Mouse (Mus musculus) forebrain, embryonic 15.5 days (tissue): ENCODE results near the gene Hoxc6. TPM values are rescaled to one million over a fixed set of nuclear protein-coding genes. Genes with fewer than 3 reads are reported as not detected.

Experiments
- ATAC-seq: fragments of 200-750 bp; cut with Nextera tagmentation; replicated peaks from 2 replicates; pipeline ENCODE4 v1.8.0; 2017; ENCODE audit warnings: mild to moderate bottlenecking, moderate TSS enrichment, moderate library complexity
- H3K27ac ChIP-seq: fragments of 300-500 bp; sonication (generic); replicated peaks from 2 replicates; pipeline ENCODE4 v1.5.1; 2015; ENCODE audit warnings: mild to moderate bottlenecking, inconsistent platforms
- H3K27me3 ChIP-seq: fragments of 300-500 bp; sonication (generic); 2 replicates; pipeline ENCODE4 v1.6.1; 2015; ENCODE audit warnings: inconsistent platforms
- H3K36me3 ChIP-seq: fragments of 300-500 bp; sonication (generic); 2 replicates; pipeline ENCODE4 v1.6.1; 2015; ENCODE audit warnings: mild to moderate bottlenecking, inconsistent platforms
- H3K4me1 ChIP-seq: fragments of 300-500 bp; sonication (generic); 2 replicates; pipeline ENCODE4 v1.6.1; 2015; ENCODE audit warnings: inconsistent platforms
- H3K4me2 ChIP-seq: fragments of 300-500 bp; sonication (generic); replicated peaks from 2 replicates; pipeline ENCODE4 v1.6.1; 2015; ENCODE audit warnings: mild to moderate bottlenecking, inconsistent platforms
- H3K4me3 ChIP-seq: fragments of 300-500 bp; sonication (generic); 2 replicates; pipeline ENCODE4 v1.5.1; 2015; ENCODE audit warnings: mild to moderate bottlenecking, inconsistent platforms
- H3K9ac ChIP-seq: fragments of 300-500 bp; sonication (generic); replicated peaks from 2 replicates; pipeline ENCODE4 v1.6.1; 2015; ENCODE audit warnings: mild to moderate bottlenecking, inconsistent platforms
- H3K9me3 ChIP-seq: fragments of 300-500 bp; sonication (generic); 2 replicates; pipeline ENCODE4 v1.6.1; 2016; ENCODE audit warnings: inconsistent platforms
- WGBS: fragments of 180-500 bp; shearing (Covaris S2); methylation state at CpG from one replicate; pipeline ENCODE4 v1.1.7; 2015; ENCODE audit warnings: mixed read lengths; 5-methylcytosine and 5-hydroxymethylcytosine counted together
- polyA plus RNA-seq: library from polyadenylated mRNA; unstranded; fragments of >200 nt; fragmentation: Nextera tagmentation; extraction: Ambion mirVana; gene quantifications from 2 replicates; pipeline ENCODE4 v1.2.1, GENCODE M21; 2015

Gene Hoxc6
- polyA plus RNA-seq: not detected in 2 replicates

DNA sequence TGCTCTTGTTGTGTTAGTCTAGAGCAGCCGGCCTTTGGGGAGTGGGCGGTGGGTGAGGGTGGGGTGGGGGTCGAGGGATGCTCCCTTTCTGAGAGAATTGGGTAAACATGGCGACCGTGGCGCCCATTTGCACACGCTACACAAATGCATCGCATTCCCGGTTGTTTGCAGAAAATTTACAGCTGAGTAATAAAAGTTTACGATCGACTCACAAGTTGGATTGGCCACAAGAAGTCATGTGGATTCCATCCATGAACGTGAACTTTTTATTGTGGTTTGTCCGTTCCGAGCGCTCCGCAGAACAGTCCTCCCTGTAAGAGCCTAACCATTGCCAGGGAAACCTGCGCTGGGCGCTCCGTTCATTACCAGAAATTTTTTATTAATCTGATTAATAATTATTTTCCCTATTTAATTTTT lies at the start of gene Hoxc6:
Hoxc6 (plus strand) TSS at position 319 of the 417 bp plus-strand sequence.
- 2% methylated on average over 19 of the region's 19 CpGs for WGBS
- H3K4me2 ChIP-seq: peak within 1 kb of the TSS; percentile 51

DNA sequence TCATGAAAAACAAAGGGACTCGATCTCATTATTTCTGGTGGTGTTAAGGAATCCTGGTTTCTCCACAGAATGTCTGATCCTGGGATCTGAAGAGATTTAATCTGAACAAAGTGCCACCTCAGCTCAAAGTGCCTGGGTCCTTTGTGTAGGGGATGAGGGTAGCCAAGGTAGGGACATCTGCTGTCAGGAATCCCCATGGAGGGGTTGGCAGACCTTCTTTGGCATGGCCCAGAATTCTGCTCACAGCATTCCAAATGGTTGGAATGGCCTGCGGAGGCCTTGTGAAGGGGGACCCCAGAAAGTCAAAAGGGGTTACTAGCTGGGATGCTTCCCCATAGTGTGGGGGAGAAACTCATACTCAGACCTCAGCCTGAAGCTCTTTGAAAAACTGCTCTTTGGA lies 49.2 kb upstream of the Hoxc6 start:
- Histone ChIP-seq H3K4me3 (no peak overlapping the region), H3K36me3 (no peaks in the 10 kb centered on the region), H3K9me3 (no peaks in the 10 kb centered on the region), H3K27ac (no peak overlapping the region), H3K9ac (no peak overlapping the region), H3K4me1 (no peaks in the 10 kb centered on the region), H3K4me2 (no peak overlapping the region), H3K27me3 (peaks cover 98% of the 10 kb centered on the region)
- 6% methylated on average over 2 of the region's 2 CpGs for WGBS
- ATAC-seq: no peak

More for the DNA sequence above, at the start of gene Hoxc6:
- no peak within 1 kb of the TSS for H3K9ac ChIP-seq
- ATAC-seq: no peak
- peaks cover 97% of the 10 kb centered on the region for H3K27me3 ChIP-seq
- H3K4me3 ChIP-seq: peak within 1 kb of the TSS; percentile 37
- no peak within 1 kb of the TSS for H3K27ac ChIP-seq
- no peaks in the 10 kb centered on the region for H3K9me3 ChIP-seq
- peaks cover 9% of the 10 kb centered on the region for H3K4me1 ChIP-seq
- H3K36me3 ChIP-seq: no peaks in the 10 kb centered on the region

DNA sequence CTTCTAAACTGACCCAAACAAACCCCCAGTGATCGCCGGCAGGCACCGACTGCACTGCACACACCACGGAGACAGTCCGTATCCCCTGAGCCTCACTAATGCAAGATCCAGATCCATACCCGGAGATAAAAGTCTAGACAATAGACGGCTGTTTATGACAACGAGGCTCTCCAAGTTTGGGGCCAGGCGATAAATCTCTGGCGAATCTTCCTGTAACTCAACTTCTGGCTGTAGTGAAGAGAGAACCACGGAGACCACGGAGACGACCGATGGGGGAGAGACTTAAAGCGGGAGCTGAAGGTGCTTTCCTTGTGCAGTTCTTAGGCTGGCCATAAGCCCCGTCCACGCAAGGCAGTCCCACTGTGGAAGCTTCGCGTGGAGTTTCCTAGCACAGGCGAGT lies 48.4 kb upstream of the Hoxc6 start:
- ATAC-seq: no peak
- Histone ChIP-seq H3K27me3 (peaks cover 96% of the 10 kb centered on the region), H3K27ac (no peak overlapping the region), H3K4me3 (no peak overlapping the region), H3K9me3 (no peaks in the 10 kb centered on the region), H3K9ac (no peak overlapping the region), H3K4me2 (no peak overlapping the region), H3K4me1 (no peaks in the 10 kb centered on the region), H3K36me3 (no peaks in the 10 kb centered on the region)
- 2% methylated on average over 20 of the region's 20 CpGs for WGBS

DNA sequence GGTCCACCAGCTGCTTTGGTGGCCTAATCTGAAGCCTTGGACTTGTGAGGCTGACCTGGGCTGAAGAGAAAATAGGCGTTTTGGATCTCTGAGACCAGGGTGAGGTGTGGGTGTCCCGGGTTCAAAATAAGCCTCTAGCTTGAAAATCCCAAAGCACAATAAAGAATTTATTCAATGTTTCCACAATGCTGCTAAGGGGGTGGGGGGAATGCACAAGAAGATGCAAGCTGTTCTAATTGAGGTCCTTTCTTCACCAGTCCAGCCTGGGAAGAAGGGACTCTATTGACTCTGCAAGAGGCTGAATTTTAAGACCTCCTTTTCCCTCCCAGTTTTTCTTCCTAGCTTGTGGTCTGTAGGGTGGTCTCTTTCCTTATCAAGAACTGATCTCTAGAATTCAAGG lies 47.2 kb upstream of the Hoxc6 start:
- WGBS: 7% methylated on average over 2 of the region's 2 CpGs
- Histone ChIP-seq H3K4me1 (no peaks in the 10 kb centered on the region), H3K36me3 (no peaks in the 10 kb centered on the region), H3K4me2 (no peak overlapping the region), H3K27ac (no peak overlapping the region), H3K4me3 (no peak overlapping the region), H3K9ac (no peak overlapping the region), H3K27me3 (peaks cover 96% of the 10 kb centered on the region), H3K9me3 (no peaks in the 10 kb centered on the region)
- no peak for ATAC-seq

DNA sequence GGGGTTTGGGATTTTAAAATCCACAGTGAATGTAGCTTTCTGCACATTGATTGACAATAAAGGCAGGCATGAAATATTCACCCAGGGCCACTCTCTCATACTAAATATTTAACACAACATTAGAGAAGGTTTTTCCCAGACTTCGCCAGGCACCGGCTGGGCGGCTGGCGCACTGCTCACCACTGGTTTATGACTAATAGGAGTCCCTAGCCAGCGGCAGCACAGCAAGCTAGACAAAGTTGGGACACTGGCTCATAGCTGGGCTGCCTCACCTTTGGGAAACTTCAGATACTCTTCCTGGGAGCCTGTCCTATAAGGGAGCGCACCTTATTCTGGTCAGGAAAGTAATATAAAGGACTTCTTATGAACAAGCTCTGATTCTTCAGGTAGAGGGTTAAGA lies 44.5 kb upstream of the Hoxc6 start:
- Histone ChIP-seq H3K4me2 (no peak overlapping the region), H3K4me1 (no peaks in the 10 kb centered on the region), H3K9ac (no peak overlapping the region), H3K9me3 (no peaks in the 10 kb centered on the region), H3K27me3 (peaks cover 95% of the 10 kb centered on the region), H3K27ac (no peak overlapping the region), H3K36me3 (no peaks in the 10 kb centered on the region), H3K4me3 (no peak overlapping the region)
- ATAC-seq: no peak
- WGBS: 7% methylated on average over 6 of the region's 6 CpGs

DNA sequence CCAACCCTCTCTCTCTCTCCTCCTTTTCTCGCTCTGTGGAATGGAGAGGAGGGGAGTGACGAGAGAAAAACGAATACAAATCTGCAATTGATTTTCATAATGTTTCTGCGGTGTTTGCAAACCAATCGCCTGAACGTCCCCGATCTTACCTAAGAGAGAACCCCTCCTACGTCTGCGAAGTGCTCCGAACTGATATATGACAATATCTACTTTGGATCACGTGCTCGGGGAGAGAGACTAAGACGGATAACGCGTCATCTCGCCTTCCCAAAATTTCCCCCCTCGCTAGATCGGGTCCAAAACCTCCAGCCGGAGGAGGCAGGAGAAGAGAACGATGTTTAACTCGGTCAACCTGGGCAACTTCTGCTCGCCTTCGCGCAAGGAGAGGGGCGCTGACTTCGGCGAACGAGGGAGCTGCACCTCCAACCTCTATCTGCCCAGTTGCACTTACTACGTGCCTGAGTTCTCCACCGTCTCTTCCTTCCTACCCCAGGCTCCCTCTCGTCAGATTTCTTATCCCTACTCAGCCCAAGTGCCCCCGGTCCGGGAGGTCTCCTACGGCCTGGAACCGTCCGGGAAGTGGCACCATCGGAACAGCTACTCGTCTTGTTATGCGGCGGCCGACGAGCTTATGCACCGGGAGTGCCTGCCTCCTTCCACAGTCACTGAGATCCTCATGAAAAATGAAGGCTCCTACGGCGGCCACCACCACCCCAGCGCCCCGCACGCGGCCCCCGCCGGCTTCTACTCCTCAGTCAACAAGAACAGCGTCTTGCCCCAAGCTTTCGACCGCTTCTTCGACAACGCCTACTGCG lies 43.7 kb upstream of the Hoxc6 start, which contains the start of gene Hoxc11:
Hoxc11 (plus strand) TSS at position 236 of the 815 bp plus-strand sequence.
- ATAC-seq: no peak
- no peak within 1 kb of the TSS for H3K4me3 ChIP-seq
- H3K9ac ChIP-seq: no peak within 1 kb of the TSS
- no peaks in the 10 kb centered on the region for H3K36me3 ChIP-seq
- no peaks in the 10 kb centered on the region for H3K9me3 ChIP-seq
- H3K4me2 ChIP-seq: no peak within 1 kb of the TSS
- WGBS: under 1% methylated on average over 57 of the region's 57 CpGs
- no peak within 1 kb of the TSS for H3K27ac ChIP-seq
- H3K4me1 ChIP-seq: no peaks in the 10 kb centered on the region
- peaks cover 93% of the 10 kb centered on the region for H3K27me3 ChIP-seq

DNA sequence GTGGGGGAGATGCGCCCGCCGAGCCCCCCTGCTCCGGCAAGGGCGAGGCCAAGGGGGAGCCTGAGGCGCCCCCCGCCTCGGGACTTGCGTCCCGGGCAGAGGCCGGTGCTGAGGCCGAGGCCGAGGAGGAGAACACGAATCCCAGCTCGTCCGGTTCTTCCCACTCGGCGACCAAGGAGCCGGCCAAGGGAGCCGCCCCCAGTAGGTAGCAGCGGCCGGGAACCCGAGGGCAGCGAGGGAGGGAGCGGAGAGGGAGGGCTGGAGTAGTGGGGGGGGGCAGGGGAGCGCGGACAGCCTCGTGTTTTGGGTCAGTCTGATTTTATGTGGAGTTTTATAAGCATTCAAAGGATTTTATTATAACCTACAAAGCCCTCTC lies 43.1 kb upstream of the Hoxc6 start:
- under 1% methylated on average over 28 of the region's 28 CpGs for WGBS
- Histone ChIP-seq H3K27ac (no peak overlapping the region), H3K36me3 (no peaks in the 10 kb centered on the region), H3K9ac (no peak overlapping the region), H3K4me3 (no peak overlapping the region), H3K4me2 (no peak overlapping the region), H3K4me1 (no peaks in the 10 kb centered on the region), H3K9me3 (no peaks in the 10 kb centered on the region), H3K27me3 (peaks cover 93% of the 10 kb centered on the region)
- no peak for ATAC-seq

DNA sequence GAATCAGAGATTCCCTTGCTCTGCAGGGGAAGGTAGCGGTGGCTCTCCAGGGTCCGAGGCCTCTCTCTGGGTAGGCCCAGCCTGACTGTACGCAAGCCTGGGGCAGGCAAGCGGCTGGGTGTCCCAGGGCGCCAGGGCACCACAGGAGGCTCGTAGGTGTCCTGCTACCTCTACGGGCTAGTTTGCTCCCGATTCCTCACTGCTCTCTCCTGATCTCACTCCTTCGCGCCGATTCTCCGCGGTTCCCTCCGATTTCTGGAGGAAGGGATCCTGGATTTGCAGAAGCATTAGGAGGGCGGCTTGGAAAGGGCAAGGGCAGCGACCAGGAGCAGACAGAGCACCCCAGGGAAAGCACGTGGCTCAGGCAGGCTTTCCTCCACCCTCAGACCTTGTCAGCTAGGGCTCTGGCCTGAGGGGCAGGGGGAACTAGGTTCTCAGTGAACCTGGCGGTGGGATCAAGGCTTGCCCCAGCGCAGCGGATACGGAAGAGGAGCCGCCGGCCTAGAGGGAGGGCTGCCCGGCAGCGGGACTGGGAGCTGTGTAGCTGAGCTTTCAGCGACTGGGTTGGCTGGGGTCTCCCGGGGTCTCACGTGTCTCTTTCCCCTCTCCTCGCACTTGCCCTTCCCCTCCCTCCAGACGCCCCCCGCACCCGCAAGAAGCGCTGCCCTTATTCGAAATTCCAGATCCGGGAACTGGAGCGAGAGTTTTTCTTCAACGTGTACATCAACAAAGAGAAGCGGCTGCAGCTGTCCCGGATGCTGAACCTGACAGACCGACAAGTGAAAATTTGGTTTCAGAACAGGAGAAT lies 42.0 kb upstream of the Hoxc6 start:
- Histone ChIP-seq H3K4me3 (no peak overlapping the region), H3K4me1 (no peaks in the 10 kb centered on the region), H3K9me3 (no peaks in the 10 kb centered on the region), H3K27ac (no peak overlapping the region), H3K36me3 (no peaks in the 10 kb centered on the region), H3K9ac (no peak overlapping the region), H3K4me2 (no peak overlapping the region), H3K27me3 (peaks cover 95% of the 10 kb centered on the region)
- under 1% methylated on average over 40 of the region's 40 CpGs for WGBS
- ATAC-seq: no peak

DNA sequence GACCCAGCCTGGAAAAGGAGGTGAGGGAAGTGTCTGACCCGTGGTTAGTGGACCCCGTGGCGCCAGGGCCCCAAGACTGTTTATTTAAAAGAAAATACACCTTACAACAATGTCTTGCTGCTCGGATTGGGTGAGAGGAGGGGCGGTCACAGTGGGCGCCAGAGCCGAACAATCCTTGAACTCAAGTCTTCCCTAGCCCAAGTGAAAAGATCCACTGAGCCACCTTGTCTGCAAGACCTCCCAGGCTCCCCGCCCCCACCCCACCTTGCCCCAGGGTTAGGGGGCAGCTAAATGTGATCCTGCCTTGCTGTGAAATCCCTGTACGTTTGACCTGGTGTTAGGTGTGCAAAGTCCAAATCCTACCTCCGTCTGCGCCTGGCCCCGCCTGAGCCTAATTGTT lies 41.2 kb upstream of the Hoxc6 start:
- Histone ChIP-seq H3K27me3 (peaks cover 94% of the 10 kb centered on the region), H3K36me3 (no peaks in the 10 kb centered on the region), H3K4me1 (no peaks in the 10 kb centered on the region), H3K27ac (no peak overlapping the region), H3K4me3 (no peak overlapping the region), H3K9me3 (no peaks in the 10 kb centered on the region), H3K4me2 (no peak overlapping the region), H3K9ac (no peak overlapping the region)
- WGBS: under 1% methylated on average over 12 of the region's 12 CpGs
- ATAC-seq: no peak

DNA sequence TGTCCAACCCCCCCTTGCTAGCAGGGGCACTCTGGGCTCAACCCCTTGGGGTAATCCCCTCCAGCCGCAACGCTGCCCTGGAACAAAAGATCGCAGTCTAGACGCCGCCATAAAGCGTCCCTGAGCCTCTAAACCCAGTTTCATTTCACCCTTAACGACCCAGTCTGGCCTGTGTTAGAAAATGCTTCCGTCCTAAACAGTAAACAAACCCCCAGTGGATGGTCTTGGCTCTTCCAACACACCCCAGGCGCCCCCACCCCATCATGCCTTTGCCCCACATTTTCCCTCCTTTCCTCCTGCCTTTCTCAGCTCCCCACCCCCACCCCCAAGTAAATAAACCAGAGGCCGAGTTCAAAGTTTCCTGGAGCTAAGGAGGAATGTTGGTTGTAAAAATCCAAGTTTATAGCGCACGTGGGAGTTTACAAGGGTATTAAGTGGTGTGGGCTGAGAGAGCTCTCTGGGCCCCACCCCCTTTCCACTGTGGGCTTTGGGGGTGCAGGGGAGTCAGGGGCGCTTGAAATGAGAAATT lies 38.3 kb upstream of the Hoxc6 start:
- H3K4me2 ChIP-seq: no peak overlapping the region
- H3K9me3 ChIP-seq: no peaks in the 10 kb centered on the region
- no peak overlapping the region for H3K4me3 ChIP-seq
- no peak overlapping the region for H3K27ac ChIP-seq
- no peak for ATAC-seq
- no peaks in the 10 kb centered on the region for H3K4me1 ChIP-seq
- H3K9ac ChIP-seq: no peak overlapping the region
- peaks cover 94% of the 10 kb centered on the region for H3K27me3 ChIP-seq
- under 1% methylated on average over 13 of the region's 13 CpGs for WGBS
- H3K36me3 ChIP-seq: no peaks in the 10 kb centered on the region

DNA sequence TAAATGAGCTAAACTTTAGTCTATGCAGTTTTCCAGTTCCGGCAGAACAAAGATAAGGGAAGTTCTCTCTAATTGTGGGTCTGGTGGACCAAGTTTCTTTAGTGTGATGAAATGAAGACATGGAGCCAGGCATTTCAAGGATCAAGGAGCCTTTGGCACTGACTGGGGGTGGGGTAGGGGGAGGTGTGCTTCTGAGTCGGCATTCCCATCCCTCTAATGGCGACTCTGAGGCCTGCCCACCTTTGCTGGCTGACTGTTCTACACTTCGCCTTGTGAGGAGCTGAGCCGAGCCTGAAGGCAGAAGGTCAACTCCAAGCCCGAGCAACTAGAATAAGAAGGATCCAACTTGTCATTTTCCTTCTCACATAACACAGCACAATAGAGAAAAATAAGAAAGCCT lies 36.3 kb upstream of the Hoxc6 start:
- Histone ChIP-seq H3K4me1 (peaks cover 5% of the 10 kb centered on the region), H3K27me3 (peaks cover 95% of the 10 kb centered on the region), H3K36me3 (no peaks in the 10 kb centered on the region), H3K9ac (no peak overlapping the region), H3K27ac (no peak overlapping the region), H3K4me3 (no peak overlapping the region), H3K9me3 (no peaks in the 10 kb centered on the region), H3K4me2 (no peak overlapping the region)
- no peak for ATAC-seq
- WGBS: 6% methylated on average over 6 of the region's 6 CpGs

DNA sequence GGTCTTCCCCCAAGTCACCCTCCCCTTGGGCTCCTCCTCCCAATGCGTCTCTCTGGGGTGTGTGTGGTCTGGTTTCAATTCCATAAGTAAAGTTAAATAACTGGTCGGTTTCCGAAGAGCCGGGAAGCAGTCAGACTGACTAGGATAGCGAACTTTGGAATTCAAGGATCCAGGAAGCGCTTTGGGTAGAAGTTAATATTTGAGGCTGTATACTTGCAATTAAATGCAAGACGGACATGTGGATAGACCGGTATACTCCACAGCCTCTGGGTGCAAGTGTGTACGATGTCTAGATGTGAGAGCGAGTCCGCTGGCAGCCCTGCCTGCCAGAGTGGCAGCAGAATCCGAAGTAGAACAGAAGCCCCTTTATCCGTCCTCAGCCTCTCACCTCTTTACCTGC lies 35.6 kb upstream of the Hoxc6 start:
- WGBS: 2% methylated on average over 13 of the region's 13 CpGs
- Histone ChIP-seq H3K4me1 (peaks cover 7% of the 10 kb centered on the region), H3K4me3 (no peak overlapping the region), H3K36me3 (no peaks in the 10 kb centered on the region), H3K9me3 (no peaks in the 10 kb centered on the region), H3K9ac (no peak overlapping the region), H3K27me3 (peaks cover 95% of the 10 kb centered on the region), H3K4me2 (no peak overlapping the region), H3K27ac (no peak overlapping the region)
- no peak for ATAC-seq
